Mouse (Mus musculus) gastrocnemius, adult 2 months (tissue): ENCODE measurements around the gene Efna5. TPM values are rescaled to one million over a fixed set of nuclear protein-coding genes. Genes with fewer than 3 reads are reported as not detected.

Source experiments
- DNase-seq: peaks from one replicate; pipeline ENCODE4 v3.0.0; 2022
- H3K27ac ChIP-seq: fragments of 200-600 bp; 2 replicates; pipeline ENCODE4 v1.8.1; 2022; ENCODE audit warnings: mild to moderate bottlenecking
- H3K4me3 ChIP-seq: fragments of 200-600 bp; 2 replicates; pipeline ENCODE4 v1.8.1; 2022; ENCODE audit warnings: mild to moderate bottlenecking, moderate library complexity
- CTCF ChIP-seq: fragments of 200-600 bp; IDR thresholded peaks from 2 replicates; pipeline ENCODE4 v1.8.1; 2022; ENCODE audit warnings: antibody characterized with exemption, mild to moderate bottlenecking, moderate library complexity
- intact Hi-C: fragments of 180-260 bp; cut with DNase I; formaldehyde crosslinking; loops from one replicate; pipeline ENCODE4 v1.15.1; 2025
- total RNA-seq, 2 experiments: library from RNA; stranded (reverse); gene quantifications; 2 replicates each; pipeline ENCODE4 v1.2.3; 2021

Gene Efna5
- total RNA-seq, 2 experiments from 2014 or later = 0.13 to 0.86 TPM

- DNase-seq = no peak
- Histone ChIP-seq H3K27ac (no peak overlapping the region), H3K4me3 (no peak overlapping the region)
- TF ChIP-seq CTCF = no peak
- intact Hi-C loops = no loop called here
Measured at GRCm38 (mm10) chr17:62568019-62568418, 313.1 kb downstream of the Efna5 start.

DNA sequence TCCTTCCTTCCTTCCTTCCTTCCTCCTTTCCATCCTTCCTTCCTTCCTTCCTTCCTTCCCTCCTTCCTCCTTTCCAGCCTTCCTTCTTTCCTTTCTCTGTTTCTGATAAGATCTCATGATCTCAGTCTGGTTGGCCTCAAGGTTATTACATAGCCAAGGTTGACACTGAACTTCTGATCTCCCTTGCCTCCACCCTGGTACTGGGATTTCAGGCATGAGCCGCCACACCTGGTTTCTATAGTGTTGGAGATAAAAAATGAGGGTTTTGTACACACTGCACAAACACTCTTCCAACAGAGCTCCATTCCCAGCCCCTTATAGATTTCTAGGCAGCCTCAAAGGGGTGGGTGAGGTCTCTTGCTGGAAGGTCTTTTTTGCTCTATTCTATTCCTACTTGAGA is 315.5 kb downstream of the Efna5 start:
- no peak for TF ChIP-seq CTCF
- no peak for DNase-seq
- no peak overlapping the region for H3K4me3 ChIP-seq
- no peak overlapping the region for H3K27ac ChIP-seq
- intact Hi-C loops = no loop called here

DNA sequence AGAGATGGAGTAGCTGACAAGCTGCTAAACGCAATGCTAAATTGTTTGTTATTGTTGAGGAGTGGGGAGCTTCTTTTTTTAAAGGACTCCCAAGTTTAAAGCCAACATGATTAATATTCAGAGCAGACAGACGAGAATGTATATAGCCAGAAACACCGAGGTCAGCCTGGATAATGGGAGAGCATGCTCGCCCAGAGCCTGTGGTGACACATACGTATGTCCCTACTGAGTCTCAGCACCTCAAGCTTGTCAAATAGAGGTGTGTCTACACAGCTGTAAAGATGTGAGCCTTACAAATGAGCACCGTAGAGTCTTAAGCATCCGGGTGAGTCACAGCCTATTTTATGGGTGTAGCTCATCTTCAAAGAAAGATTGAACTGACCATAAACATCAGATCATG is 318.7 kb downstream of the Efna5 start:
- no peak overlapping the region for H3K27ac ChIP-seq
- TF ChIP-seq CTCF = no peak
- DNase-seq = no peak
- H3K4me3 ChIP-seq = no peak overlapping the region
- intact Hi-C loops = no loop called here

DNA sequence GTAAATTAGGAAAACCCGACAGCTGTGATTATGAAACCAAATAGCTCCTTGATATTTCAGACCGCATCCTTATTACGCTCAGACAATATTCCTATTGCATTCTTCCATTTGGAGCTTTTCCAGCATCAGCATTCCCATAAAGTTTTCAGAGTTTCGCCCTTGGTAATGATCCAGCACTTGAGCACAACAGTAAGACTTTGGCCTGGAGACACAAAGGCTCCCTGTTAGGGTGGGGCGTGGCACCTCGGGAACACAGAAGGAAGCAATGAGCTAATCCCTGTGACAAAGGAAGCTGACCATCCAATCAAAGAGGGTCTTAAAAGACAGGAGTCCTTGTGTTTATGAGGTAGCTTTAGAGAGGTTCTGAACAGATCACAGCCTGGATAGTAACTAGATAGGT is 323.9 kb downstream of the Efna5 start:
- Histone ChIP-seq H3K4me3 (no peak overlapping the region), H3K27ac (no peak overlapping the region)
- intact Hi-C loops = no loop called here
- DNase-seq = no peak
- TF ChIP-seq CTCF = no peak
